Mouse (Mus musculus) ovary, postnatal 10 days (tissue): Measurements from ENCODE around the gene Khsrp.

Experiments used
- DNase-seq: peaks from one replicate; pipeline ENCODE4 v3.0.0; 2022; ENCODE audit warnings: low spot score

The Khsrp gene

DNA sequence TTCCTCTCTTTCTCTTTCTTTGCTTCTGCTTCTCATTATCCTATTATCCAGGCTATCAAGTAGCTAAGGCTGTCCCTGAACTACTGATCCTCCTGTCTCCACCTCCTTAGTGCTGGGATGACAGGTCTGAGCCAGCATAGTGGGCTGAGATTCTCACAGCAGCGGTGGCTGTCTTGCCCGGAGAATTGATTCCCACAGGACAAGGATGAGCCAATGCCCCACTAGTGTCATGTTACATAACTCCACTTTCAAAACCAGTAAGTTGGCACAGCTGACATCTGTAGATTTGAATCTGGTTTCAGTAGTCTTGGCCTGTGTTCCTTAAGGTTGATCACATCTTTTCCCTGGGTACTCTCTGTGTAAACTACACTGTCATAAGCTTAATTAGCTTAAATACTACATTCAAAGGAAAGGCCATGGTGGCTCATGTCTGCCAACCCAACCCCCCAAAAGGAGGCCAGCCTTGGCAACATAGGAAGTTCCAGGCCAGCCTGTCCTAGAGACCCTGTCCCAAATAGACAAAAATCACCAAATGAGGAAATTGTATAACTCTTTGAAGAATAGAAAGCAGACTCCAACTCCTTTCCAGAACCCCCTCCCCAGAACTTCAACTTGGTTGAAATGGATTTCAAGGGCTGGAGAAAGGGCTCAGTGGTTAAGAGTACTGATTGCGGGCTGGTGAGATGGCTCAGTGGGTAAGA is 45.1 kb downstream of the Khsrp start:
- no peak for DNase-seq

- no peak for DNase-seq
Observed at GRCm38 (mm10) chr17:56985656-56986055, 45.7 kb downstream of the Khsrp start.

- DNase-seq: no peak
Observed at GRCm38 (mm10) chr17:56984886-56985285, 46.4 kb downstream of the Khsrp start.

- no peak for DNase-seq
Observed at GRCm38 (mm10) chr17:56982013-56982412, 49.3 kb downstream of the Khsrp start, which contains the start of gene Acer1. TSS of gene Acer1 (minus strand) at chr17:56982126.

DNA sequence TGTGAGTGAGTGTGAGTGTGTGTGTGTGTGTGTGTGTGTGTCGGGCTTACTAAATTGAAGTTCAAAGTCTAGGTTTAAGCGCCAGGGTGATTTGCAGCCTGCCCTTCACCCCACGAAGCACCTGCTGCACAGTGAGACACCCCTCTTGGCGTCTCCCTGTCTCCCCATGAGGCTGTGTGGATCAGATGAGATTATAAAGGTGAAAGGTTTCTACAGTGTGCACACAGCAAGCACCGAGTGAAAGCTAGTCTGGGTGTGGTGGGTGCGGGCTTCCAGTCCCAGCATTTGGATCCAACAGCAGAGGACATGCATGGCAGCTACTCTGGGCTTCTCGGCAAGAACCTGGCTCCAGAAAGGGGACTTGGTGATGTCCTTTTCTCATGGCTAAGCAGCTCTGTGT is 50.3 kb downstream of the Khsrp start:
- no peak for DNase-seq

- DNase-seq: no peak
Observed at GRCm38 (mm10) chr17:56979524-56979923, 51.8 kb downstream of the Khsrp start.

DNA sequence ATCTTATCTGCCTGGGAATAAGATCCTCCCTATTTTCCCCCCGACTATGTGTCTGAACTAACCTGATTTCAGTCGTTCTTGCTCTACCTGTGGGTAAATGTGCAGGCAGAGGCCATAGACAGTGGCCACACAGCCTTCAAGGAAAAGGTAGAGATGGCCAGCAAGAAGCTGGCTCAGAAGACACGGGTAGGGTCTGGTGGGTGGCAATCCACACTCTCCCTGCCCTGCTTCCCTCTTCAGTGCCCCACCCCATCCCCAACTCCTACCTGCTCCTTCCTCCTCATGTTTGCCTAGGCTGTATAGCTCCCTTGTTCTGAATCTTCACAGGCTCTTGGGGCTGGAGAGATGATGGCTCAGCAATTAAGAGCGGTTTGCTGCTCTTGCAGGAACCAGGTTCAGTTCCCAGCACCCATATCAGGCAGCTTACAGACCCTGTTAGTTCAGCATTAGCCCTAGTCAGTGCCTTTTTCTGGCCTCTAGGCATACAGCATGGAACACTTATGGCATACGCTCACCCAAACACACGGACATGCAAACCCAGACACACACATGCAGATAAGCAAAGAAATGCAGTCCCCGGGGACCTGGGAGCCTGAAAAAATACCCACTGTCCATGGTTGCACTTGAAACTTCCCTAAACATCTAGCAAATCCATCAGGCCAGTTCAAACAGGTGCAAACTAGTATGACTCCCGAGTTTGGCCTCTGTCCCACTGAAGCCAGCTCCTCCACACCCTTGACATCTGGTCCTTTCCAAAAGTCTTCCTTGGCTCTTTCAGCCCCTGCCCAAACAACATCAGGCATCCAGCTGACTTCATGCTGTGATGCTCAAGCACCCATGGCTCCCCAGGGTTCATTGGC is 54.6 kb downstream of the Khsrp start:
- no peak for DNase-seq

- DNase-seq: no peak
Observed at GRCm38 (mm10) chr17:56975391-56975790, 55.9 kb downstream of the Khsrp start.

- DNase-seq: no peak
Observed at GRCm38 (mm10) chr17:56974708-56975240, 56.5 kb downstream of the Khsrp start.

- DNase-seq: no peak
Observed at GRCm38 (mm10) chr17:56973956-56974707, 57.2 kb downstream of the Khsrp start.
